Mouse (Mus musculus): Measurements from ENCODE around the gene Ppy.

Gene Ppy

GRCm38 (mm10) chr11:102101219-102101618 is at the start of gene Ppy:
Gene Ppy, minus strand, starts transcription at chr11:102101319.
- DNase-seq: no peak

DNA sequence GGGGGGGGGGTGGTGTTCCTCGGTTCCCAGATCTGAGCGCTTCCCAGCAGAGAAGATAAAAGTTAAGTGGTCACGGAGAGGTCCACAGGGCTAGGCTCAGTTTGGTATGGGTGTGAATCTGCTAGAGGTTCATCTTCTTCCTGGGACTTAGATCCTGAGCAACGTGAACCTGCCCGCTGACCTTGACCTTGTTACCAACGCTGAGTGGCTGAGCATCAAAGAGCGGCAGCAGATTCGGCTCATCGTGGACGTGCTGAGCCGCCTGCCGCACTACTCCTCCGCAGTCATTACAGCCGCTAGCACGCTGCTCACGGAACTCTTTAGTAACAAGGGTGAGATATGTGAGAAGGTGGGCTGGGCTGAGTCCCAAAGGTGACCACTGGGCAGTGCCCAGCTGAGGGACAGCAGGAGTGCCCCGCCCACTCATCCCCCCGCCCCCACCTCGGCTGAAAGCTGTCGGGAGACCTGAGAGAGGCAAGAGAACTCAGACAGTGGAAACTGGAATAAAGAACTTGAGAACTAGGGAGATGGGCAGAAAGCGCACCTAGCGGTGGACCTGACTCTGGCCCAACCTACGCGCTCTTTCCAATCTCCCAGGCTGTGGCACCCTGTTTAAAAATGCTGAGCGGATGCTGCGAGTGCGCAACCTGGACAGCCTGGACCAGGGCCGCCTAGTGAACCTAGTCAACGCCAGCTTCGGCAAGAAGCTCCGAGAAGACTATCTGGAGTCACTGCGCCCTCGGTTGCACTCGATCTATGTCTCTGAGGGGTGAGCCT is 46.3 kb upstream of the Ppy start:
- no peak for DNase-seq

DNA sequence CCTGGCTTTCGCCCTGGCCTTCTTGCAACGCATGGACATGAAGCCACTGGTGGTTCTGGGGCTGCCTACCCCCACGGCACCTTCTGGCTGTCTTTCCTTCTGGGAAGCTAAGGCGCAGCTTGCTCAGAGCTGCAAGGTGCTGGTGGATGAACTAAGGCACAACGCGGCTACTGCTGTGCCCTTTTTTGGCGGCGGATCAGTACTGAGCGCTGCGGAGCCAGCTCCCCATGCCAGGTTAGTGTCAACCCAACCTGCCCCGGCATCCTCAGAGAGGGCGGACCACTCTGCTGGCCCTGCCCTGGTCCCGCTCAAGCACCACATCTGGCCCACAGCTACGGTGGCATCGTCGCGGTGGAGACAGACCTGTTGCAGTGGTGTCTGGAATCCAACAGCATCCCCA is 45.4 kb upstream of the Ppy start:
- DNase-seq: no peak

GRCm38 (mm10) chr11:102146005-102146404 is 44.9 kb upstream of the Ppy start:
- DNase-seq: no peak

DNA sequence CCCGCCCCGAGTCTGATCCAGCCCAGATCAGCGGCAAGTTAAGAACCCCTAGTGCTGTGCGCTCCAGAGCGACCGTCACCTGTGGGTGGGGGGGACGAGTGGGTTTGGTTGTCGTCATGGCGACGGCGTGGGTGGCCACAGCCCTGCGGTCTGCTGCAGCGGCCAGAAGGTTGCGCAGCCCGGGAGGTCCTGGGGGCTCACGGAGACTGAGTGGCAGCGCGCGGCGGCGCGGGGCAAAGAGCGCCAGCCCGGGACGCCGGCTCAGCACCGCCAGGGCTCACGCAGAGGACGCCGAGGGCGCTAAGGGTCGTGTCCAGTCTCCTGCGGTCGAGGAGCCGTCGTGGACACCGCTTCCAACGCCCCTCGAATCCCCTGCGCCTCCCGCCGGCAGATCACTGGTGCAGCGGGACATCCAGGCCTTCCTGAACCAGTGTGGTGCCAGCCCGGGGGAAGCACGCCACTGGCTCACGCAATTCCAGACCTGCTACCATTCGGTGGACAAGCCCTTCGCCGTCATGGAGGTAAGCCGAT is 44.4 kb upstream of the Ppy start, which contains the start of gene Nags:
Gene Nags, plus strand, starts transcription at position 43 of the 531 bp plus-strand sequence.
- DNase-seq: peak in 1 of 2 experiments; percentile 28

- DNase-seq: no peak
Observed at GRCm38 (mm10) chr11:102144957-102145470, 43.9 kb upstream of the Ppy start.

DNA sequence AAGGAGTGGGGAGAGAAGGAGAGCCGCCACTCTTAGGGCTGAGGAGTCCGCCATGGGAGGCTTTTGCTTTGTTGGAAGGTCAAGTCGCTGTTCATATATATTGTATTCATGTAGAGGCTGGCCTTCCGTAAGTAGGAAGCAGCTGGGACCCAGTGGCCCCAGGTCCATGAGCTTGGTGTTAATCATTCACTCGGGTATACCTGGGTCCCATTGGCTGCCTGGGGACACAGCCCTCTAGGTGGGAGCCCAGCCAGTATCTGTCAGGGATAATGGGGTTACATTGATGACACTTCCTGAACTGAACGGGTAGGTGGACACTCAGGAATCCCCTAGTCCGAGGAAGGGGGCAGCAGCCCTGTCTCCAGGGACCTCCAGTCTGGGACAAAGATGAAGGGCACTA is 41.2 kb upstream of the Ppy start:
- no peak for DNase-seq

GRCm38 (mm10) chr11:102140508-102140907 is 39.4 kb upstream of the Ppy start:
- DNase-seq: peak in 1 of 2 experiments; percentile 70

DNA sequence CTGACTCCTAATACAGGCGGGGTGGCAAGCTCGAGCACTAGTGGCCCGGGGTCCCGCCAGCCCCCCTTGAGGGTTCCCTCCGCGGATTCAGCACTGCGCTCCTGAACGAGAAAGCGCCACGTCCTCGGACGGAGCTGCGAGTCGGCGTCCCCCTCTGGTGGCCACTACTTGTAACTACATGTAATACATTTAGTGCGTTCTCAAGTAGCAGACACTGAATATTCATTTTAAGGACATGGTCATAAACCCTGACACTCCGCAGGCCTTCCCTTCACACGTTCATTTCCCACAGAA is 37.3 kb upstream of the Ppy start:
- peak; percentile 65 to 75 for DNase-seq

DNA sequence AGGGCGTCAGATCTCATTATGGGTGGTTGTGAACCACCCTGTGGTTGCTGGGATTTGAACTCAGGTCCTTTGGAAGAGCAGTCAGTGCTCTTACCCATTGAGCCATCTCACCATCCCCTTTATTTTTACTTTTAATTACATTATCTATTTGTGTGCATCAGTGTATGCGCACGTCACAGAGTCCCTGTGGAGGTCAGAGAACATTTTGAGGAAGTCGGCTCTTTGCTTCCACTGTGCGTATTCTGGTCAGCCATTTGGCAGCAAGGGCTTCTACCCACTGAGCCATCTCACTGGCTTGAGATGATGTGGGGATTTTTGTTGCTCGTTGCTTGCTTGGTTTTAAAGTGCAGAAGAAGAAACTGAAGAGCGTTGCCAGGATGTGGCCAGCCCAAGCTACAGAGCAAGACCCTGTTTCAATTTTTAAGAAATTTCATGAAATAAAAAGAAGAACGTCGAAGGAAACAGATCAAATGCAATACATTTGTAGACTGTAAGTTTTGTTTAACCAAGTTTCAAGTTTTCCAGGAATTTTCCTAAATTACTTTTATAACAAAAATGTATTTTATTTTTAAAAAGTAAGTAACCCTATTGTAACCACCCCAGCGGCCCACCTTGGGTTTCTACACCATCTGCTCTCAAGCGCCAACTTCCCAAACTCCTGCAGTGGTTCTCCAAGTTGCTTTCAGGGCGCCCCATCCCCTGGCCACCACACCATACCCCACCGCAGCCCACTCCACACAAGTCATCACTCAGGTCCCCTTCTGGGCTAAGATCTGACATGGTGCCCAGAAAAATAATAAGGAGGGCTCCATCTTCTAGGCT is 36.7 kb upstream of the Ppy start:
- no peak for DNase-seq

- DNase-seq: no peak
Observed at GRCm38 (mm10) chr11:102134516-102134915, 33.4 kb upstream of the Ppy start.

DNA sequence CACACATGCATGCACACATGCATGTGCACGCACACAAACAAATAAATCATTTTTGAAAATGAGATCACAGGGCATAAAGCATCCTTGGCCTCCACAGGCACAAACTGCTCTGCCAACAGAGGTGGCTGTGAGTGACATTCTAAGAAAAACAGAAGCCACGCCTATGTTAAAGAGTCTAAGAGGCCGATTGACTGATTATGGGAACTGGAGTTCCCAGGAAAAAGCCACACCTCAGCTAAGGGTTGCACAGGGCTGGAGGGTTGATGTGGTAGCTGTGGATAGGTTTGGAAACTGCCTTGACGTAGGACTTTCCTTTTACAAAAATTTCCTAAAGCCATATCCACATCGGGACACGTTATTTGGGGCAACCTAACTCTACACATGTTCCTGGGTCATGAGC is 16.3 kb upstream of the Ppy start:
- DNase-seq: no peak

GRCm38 (mm10) chr11:102116241-102116640 is 15.1 kb upstream of the Ppy start:
- no peak for DNase-seq

GRCm38 (mm10) chr11:102111576-102111975 is 10.5 kb upstream of the Ppy start:
- DNase-seq: no peak

- DNase-seq: no peak
Observed at GRCm38 (mm10) chr11:102107732-102108131, 6.6 kb upstream of the Ppy start, which contains the start of gene Pyy. Gene Pyy, minus strand, starts transcription at chr11:102107832.

GRCm38 (mm10) chr11:102106911-102107310 is 5.8 kb upstream of the Ppy start:
- DNase-seq: no peak

- DNase-seq: peak; percentile 62 to 70
Observed at GRCm38 (mm10) chr11:102102485-102103258, 1.6 kb upstream of the Ppy start.

DNA sequence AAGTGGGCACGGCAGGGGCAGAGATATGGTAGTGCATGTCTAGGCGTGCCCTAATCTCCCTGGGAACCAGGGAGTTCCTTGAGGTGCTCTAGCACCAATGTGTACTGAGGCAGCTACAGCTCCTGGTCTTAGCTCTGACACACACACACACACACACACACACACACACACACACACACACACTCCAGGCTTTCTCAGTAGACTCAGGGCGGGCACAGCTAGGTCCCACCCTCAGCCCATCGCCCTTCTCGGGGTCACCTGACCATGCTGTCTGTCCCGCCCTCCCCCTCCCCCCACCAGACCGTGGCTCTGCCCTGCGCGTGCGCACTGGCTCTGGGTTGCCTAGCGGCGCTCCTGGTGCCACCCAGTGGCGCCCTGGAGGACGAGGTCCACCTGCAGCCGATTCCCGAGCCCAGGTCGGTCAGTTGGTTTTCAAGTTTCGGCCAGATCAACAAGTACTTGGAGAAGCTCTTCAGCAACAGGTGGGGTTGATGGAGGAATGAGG is 4.2 kb downstream of the Ppy start:
- peak; percentile 79 to 85 for DNase-seq

DNA sequence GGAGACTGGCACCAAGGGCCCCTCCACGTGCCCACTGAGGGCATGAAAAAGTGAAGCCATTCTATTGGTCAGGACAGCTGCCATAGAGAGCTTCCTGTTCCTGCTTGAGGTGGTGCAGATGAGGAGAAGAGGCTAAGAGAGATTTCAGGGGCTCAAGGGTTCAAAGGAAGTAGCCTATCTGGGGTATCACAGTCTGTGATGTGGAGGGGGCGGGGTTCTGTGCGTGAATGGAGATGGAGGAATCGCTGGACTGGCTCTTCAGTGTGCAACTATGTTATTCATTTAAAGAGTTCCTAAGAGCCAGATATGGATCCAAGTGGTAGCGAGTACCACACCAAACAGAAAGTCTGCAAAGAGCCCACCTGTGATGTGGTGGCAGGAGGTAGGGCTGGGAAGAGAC is 4.7 kb downstream of the Ppy start:
- DNase-seq: no peak

DNA sequence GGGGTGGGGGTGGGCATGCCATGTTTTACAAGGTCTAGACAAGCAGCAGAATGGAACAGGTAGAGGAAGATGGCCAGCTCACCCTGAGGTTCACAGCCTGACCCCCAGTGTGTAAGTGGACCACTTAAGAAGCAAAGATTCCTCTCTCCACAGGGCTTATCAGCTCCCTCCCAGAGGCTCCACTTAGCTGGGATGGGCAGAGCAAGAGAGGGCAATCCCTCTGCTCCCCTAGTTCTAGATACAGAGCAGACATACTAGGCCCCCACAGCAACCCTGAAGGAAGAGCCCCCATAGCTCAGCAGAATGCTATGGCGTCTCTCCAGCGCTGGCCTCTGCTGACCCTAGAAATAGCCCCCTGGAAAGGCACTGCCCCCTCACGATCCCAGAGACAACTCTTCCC is 5.4 kb downstream of the Ppy start:
- DNase-seq: no peak

- peak; percentile 65 to 66 for DNase-seq
Observed at GRCm38 (mm10) chr11:102089088-102089808, 11.9 kb downstream of the Ppy start.
